Mouse (Mus musculus) natural killer cell, adult 2 months (primary cell): Measurements from ENCODE around the gene Calu.
"Not testable (repeated sequence)": the region's sequence is repeated elsewhere in the genome, so short reads cannot be mapped to it uniquely, and the experiment has no call there.

Experiments
- DNase-seq, 2 experiments: peaks; one replicate each; pipeline ENCODE4 v3.0.0; 2022; ENCODE audit warnings: low spot score in 2 of 2

The Calu gene

DNA sequence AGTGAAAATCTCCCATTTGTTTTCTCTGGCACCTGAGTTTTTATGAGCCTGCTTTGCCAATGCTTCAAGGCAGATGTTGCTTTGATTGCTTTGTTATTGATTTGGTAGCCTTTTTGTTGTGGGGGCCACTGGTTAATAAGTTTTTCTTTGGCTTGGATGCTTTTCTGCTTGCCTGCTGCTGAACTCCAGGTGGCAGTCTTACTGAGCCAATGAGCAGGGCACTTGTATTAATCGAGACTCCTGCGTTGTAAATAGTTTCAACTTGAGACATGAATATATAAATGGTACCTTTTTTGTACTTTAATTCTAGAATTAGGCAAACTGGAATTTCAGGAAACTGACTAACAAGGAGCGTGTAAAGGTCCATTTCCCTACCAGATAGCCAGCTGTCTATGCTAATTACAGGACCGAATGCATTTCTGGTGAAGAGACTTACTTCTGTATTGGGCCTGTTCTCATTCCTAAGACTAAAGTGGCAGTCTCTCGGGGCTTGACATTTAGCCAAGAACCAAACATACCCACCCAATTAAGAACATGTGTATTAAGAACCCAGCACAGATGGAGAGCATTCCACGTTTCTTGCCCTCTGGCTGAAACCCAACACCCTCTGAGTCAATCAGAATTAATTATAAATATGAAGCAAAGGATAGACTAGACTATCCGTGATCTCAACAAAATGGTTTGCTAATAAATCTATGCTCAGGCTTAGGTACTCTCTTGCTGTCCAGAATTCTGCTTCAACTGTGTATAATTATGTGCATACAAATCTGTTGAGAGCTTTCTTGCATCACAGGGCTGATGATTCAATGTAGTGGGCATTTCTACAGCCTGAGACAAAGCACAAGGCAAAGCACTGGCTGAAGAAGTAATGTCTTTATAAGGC lies 14.6 kb downstream of the Calu start:
- DNase-seq, result no peak

DNA sequence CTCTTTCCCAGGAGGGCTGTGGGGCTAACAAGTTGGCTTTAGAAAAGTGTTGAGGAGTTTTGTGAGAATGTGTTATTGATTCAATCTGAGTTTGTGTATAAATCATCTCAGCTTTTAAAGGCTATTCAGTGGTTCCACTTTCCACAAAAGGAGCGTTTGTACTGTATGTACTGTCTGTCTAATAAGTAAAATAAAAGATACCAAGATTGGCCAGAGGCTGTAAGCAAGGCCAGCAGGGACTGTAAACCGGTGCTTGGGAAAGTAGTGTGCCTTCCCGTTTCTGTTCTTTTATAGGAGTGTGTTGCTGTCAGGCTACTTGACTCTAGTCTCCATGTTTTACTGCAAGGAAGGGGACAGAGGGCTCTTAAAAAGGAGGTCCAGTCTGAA lies 15.3 kb downstream of the Calu start:
- DNase-seq, result no peak

DNA sequence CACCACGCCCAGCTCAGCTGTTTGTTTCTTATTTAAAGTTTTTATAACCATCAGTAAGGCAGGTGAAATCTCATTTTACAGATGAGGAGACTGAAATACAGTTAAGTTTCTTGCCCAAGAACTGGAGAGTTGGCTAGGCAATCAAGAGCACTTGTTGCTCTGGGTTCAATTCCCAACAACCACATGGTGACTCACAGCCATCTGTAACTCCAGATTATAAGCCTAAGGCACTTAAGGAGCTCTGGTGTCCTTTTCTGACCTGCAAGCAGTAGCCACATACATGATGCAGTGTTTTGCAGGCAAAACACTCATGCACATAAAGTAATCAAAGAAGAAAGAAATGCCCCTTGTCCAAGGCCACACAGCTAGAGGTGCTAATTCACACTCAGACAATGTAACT lies 17.4 kb downstream of the Calu start:
- no peak for DNase-seq

DNA sequence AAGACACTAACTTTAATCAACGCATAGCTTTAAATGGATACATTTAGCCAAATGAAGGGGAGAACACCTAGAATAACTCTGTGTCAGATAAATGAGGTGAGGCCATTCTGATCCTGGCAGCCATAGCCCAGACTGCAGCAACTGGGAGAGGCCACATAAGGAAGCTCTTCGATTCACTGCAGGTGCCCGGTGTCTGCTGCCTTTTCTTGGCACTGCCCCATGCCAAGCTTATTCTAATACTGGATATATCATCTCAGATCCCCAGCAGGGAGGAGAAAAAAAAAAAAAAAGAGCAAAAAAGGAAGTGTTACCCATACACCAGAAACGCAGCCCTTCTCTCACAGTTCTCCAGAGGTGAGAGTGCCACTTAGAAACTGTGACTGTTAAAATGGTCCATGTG lies 29.5 kb downstream of the Calu start:
- no peak for DNase-seq

DNA sequence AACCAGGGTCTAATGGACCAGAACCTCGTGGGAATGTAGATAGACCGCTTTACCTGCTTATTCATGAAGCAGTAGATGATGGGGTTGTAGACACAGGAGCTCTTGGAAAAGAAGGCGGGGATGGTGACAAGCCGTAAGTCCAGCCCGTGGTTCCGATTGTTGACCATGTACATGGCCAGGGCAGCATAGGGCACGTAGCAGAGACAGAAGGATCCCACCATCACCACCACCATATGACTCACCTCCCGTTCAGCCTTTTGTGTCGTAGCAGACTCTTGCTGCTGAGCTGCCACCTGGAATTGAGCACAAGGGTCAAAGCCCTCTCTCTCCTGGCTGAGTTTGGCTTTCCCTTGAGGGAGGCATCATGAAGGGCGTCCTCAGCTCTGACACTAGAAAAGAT lies 30.8 kb downstream of the Calu start:
- no peak for DNase-seq

DNA sequence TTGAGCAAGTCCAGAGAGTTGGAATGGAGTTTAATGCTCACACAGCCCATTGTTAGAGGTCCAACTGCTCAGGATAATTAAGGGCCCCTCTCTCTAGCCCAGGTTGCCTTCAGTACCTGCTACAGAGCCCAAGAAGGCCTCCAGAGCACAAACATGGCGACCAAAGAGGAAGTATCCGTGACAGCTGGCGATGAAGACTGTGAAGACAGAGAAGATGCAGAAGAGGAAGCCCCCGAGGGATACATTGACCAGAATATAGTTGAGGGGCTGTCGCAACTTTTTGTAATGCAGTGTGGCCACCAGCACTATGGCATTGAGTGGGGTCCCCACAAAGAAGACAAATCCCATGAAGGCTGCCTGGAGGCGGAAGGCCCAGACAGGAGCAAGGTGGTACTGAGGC lies 32.1 kb downstream of the Calu start:
- DNase-seq, result no peak

DNA sequence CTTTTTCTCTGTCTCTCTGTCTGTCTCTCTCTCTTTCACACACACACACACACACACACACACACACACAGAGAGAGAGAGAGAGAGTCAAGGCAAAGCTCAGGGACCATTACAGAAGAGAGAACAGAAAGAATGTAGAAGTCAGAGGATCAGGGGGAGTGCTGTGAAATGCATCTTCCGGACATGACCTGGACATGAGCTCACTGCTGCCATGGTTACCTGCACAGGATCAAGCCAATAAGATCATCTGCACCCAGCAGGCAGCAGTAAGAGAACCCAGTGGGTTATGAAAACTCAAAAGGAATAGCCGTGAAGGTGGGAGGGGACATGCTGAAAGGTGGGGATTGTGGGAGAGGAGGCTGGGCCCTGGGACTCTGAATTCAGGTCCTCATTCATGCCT lies 34.6 kb downstream of the Calu start:
- no peak for DNase-seq

DNA sequence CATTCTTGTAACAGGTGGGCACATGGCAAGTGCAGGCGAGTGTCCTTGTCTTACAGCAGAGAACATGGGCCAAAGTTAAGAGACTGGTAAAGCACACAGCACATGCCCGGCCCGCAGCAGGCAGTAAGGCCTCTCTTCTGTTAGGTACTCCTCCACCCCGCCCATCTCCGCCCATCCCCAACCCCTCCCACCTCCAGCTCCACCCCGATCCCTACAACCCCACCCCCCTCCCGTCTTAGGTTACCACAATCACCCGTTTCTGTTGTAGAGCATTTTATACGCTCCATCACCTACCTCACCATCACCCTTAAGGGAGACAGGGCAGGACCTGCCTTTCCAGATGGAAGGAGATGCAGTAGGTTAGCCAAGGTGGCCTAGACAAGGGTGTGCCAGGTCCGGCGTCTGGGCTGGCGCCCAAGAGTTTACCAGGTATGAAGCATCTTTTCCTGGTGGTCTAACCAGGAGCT lies 40.2 kb downstream of the Calu start, which contains the start of gene Opn1sw:
Gene Opn1sw (minus strand): TSS at position 417 of the 467 bp plus-strand sequence.
- no peak for DNase-seq

DNA sequence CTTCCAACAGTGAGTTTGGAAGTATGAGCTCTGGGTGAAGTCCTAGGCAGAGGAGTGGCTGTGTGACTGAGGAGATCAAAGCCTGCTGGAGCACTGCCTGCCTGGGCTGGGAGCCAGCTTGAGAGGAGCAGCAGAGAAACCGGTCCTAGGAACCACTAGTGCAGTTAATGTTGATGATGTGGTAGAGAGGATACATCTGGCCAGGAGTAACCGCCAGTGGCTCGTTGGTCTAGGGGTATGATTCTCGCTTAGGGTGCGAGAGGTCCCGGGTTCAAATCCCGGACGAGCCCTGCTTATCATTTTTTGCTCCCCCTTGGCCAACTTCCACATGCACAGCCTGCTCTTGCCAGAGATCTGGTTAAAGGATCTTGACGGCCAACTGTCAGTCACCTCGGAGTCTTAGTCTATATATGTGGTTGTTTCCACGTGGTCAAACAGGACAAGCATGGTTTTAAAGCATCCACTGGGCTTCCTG lies 40.8 kb downstream of the Calu start:
- no peak for DNase-seq

DNA sequence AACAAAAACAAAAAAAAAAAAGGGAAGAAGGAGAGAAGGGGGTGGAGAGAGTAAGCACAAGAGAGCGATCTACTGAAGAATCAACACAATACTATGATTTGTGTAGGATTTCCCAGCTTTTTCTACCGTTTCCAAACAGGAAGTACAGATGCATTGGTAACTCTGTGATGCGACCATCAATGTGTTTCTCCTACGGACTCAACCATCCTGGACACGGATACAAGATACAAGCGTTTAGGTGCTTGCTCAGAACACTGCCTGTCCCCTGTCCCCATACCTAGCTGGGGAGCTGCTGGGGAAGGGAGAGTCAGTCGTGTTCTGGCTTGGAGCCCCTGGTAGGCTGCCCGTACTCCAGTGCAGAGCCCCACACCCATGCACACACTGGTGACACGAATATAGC lies 41.6 kb downstream of the Calu start:
- DNase-seq, result no peak

DNA sequence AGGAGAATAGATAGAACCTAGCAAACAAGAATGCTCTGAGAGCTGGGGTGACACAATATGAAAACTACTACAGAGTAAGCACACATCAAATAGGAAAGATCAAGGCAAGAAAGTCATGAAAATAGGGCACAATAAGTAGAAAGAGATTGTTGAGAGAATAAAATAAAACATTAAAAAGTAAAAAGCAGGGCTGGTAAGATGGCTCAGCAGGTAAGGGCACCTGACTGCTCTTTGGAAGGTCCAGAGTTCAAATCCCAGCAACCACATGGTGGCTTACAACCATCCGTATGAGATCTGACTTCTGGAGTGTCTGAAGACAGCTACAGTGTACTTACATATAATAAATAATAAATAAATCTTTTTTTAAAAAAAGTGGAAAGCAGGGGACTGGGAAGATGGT lies 42.6 kb downstream of the Calu start:
- DNase-seq, result not testable (repeated sequence)

DNA sequence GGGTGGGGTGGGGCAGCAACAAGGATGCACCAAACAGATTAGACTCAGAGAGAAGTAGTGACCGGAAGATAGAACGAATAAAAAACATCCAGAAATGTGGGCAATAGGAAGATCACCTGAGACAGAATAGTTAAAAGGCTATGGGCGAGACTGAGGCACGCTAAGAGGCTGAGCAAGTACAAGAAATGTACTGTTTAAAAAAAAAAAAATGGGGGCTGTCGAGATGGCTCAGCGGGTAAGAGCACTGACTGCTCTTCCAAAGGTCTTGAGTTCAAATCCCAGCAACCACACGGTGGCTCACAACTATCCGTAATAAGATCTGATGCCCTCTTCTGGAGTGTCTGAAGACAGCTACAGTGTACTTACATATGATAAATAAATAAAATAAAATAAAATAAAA lies 43.4 kb downstream of the Calu start:
- not testable (repeated sequence) for DNase-seq

DNA sequence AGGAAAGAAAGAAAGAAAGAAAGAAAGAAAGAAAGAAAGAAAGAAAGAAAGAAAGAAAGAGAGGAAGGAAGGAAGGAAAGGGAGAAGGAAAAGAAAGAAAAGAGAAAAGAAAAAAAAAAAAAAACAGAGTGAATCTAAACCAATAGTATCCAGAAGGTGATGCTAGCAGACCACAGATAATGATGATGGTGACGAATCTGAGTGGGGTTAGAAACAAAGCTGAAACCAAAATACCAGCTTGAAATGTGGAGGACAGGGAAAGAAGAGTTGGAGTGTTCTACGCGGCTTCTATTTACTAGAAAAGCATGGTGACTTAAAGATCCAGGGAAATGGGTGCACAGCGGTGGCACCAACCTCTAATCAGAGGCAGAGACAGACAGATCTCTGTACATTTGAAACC lies 43.9 kb downstream of the Calu start:
- DNase-seq, result no peak

DNA sequence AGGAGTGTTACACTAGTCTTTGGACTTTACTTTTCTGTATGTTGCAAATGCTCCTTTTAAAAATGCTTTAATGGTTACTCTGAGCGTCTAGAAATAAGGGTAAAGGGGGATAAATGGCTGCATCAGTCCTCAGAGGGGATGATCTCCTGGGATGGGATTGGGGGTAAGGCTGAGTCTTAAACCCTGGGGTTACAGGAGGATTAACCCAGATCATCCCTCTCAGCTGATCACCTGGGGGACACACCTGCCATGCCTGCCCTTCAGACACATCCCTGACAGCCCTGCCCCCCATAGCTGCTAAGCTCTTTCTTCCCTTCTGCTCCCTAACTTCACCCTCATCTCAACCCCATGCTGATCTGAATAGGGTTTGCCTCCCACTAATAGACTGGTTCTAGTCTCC lies 46.4 kb downstream of the Calu start:
- no peak for DNase-seq

DNA sequence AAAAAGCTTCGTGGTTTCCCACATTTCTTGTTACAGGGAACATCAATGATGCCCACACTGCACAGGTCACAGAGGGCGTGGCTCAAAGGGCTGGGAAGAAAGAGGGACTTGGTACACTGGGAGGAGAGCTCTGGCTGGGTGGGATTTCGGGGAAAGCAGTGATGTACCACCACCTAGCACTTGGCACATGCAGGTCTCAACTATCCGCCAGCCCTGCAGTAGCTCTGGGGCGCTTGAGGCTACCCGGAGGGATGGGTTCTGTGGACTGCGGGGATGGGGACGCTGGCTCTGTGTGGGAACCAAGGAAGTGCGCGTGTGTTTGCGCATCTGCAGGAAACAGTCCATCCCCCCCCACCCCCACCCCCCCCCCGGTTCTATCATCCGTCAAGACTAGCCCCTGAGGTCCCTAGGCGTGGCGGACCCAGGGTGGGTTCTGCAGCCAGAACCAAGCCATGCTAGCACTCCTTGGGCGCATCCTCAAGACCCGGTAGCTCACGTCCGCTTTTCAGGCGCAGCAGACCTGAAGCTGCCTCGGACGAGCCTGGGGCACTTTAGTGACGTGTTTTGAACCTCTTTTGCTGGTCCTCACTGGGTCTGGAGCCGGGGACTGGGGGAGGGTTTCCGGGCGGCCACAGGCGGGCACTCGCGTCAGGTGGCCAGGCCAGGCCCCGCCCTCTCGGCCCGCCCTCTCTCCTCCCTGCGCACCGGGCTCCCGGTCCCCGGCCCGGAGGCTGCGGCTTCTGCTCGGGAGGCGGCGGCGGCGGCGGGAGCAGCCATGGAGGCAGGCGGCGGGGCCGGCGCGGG lies 48.2 kb downstream of the Calu start, which contains the start of gene Ccdc136:
Gene Ccdc136 (plus strand): TSS at position 400 of the 804 bp plus-strand sequence.
- DNase-seq, result peak; percentile 48 to 58

DNA sequence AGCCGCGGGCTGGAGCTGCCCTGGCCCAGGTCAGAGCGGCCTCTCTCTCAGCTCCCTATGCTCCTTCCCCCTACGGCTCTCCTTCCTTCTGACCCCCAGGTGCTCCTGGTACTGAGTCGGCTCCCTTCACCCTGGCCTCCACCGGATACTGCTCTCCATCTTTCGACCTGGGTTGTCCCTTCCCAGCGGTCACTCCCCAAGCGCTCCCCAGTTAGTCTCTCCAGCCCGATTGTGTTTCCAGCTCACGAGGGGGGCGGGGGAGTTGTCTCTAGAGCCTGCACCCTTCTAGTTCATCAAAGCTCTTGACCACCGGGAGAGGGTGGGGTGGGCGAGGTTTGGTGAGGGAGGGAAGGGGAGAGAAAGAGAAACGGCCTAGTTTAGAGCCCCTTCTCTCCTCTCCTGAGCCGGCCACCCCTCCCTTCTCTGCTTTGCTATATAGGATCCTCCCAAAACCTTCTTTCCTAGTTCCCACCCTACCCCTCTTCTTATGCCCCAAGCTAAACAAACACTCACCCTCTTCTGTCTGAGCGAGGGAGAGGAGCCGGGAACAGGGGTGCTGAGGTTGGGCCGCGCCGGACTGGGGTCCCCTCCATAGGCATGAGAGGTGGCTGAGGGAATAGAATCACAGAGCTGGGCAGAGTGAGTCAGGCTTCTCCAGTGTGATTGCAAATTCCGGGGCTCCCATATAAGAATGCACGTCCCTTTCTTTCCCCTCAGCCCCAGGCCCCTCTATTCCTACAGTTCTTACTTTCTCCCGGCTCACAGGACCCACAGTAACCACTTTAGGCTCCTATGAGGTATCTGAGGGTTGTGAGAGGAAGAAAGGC lies 49.1 kb downstream of the Calu start:
- no peak for DNase-seq

DNA sequence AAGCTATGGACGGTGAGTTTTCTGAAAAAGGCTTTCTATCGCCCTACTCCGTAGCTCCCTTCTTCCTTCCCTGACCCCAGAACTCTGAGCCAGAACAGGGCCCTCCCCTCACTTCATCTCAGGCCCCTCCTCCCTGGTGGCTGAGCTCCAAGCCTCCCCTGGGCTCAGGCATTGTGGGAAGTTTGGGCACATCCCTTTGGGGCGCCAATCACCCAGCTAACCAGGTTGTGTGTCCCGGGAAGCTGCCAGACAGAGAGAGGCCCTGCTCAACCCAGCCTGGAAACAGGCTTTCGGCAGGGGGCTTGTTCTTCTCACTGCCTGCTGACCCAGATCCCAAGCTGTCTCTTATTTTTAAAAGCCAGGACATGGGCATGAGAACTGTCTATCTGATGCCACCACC lies 49.7 kb downstream of the Calu start:
- no peak for DNase-seq

DNA sequence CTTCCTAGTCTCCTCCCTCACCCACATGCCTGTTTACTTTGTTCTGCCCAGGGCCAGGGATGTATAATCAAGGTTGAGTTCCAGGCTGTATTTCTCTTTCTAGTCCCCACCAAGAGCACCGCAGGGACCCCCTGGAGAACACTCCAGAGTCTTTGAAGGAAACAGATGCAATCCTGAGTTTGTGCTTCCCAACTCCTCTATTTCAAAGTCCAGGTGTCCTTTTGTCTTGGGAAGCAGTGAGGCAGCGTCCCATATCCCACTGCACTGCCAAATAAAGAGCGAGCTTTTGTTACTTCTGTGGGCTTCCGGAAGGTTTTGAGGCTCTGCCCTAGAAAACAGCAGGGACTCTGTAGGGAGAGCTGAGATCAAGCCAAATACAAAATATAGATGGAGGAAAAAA lies 52.0 kb downstream of the Calu start:
- DNase-seq, result no peak

DNA sequence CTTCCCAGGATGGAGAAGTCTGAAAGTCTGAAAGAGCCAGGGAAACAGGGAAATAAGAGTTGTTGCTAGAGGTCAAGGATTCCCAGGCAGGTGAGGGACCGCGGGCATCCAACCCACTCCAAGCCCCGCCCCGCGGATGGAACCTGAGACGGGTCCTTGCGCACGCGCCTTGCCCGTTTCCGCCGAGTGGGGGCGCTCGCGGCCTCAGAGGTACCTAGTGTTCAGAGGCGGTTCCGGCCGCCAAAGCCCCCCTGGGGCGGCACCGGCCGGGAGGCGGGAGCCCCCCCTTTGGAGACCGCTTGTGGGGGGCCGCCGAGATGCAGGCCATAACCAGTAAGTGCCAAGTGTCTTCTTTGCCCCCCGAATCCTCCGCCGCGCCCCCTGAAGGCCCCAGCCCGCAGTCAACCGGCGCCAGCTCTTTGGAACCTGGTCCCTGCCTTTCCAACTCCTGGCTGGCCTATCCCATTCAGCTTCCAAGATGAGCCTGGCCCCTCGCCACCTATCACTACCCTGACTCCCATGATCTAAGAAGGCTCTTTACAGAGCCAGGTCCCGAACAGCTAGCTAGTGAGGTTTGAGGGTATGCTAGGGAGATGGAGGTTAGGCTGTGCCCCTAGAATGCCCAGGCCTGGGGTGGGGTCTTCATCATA lies 54.9 kb downstream of the Calu start:
- no peak for DNase-seq

DNA sequence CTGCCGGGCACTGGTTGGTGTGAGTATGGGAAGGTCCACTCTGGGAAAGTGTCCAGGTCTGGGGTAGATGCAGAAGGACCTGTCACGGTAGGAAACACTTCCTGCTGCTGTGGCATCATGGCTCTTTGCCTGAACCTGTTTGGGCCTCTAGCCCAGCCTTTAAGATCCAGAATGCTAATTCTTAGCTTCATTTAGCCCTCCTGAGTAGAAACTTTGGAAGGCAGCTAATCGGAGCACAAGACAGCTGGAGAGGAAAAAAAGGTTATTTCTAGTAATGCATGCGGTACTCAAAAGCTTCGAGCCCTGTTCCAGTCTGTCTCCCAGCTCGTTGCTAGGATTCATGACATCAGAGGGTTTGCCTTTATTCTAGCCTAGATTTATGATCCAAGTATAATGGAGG lies 58.5 kb downstream of the Calu start:
- no peak for DNase-seq

DNA sequence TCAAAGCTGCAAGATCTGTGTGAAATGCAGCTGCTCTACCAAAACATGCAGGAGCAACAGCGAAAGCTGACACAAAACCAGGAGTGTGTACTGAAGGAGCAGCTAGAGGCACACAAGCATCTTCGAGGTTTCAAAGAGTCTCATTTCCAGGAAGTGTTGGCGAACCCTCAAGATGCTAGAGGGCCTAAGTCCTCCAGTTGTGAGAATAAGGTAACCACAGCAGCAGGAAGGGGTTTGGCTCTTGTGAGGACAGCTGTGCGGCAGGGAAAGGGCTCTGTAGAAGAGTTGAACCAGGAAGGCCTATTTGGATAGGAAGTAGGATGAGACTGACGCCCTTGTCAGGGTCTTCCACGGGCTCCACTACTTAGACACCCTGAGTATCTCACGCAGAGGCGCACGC lies 67.6 kb downstream of the Calu start:
- DNase-seq, result no peak
